Mouse (Mus musculus) small intestine, adult 2 months (tissue): ENCODE measurements at regions not wholly inside any gene's neighbourhood (a gene's known extent, or its start where the extent isn't known, plus 50 kb on each side); places are given as distances from the start of the nearest gene placed in this dataset.

ENCODE experiments used
- CTCF ChIP-seq: fragments of 200-500 bp; IDR thresholded peaks from 2 replicates; pipeline ENCODE4 v1.5.1; 2012; ENCODE audit warnings: low read depth, mild to moderate bottlenecking, control low read depth, inconsistent platforms, low read length, moderate library complexity, mixed read lengths; ENCODE audit not compliant: insufficient replicate concordance, insufficient read length; ENCODE audit errors: extremely low read depth
- POLR2A ChIP-seq: fragments of 200-500 bp; IDR thresholded peaks from 2 replicates; pipeline ENCODE4 v1.6.1; 2012; ENCODE audit warnings: low read depth, mild to moderate bottlenecking, control low read depth, inconsistent platforms, low read length, moderate library complexity

DNA sequence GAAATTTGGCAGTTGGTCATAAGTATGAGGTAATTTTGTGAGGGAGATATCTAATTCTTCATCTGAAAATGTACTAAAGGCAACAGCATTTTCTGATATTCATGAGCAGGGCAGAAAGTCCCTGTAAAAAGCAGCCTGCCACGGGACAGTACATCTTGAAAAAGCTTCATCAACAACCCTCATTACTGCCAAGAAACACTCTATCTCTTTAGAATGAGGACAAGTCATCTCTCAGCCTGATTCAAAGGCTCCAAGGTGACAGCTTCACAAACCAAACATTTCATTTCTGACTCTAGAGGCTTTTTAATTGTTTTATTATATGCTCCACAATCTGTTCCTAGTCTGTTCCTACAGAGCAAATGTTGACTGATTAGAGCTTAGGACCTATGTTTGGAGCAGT lies 260.3 kb downstream of the Aldoart1 start:
- TF ChIP-seq POLR2A (no peak), CTCF (no peak)
